Mouse (Mus musculus): ENCODE results near the gene Ddias. TPM values are rescaled to one million over a fixed set of nuclear protein-coding genes. Genes with fewer than 3 reads are reported as not detected.

The Ddias gene
- polyA plus RNA-seq, 1 experiment from 2014 or later: 9.5 TPM

DNA sequence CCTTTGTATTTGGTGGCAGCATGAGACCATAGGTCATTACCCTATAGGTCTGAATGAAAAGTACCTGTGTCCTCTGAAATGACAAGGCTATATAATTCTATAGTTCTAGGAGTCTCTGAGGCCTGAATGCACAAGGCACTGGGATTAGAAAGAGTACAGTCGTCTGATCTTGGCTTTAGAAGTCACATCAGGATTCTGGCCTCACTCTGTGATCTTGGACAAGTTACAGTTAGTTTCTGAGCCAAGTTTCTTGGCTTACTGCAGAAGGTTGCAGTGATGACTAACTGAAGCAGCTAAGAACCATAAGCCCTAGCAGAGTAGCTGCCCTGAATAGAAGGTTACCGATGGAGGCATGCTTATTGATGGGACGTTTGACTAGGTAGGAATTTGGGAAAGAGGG, 2.0 kb upstream of the Ddias start:
- 45% methylated on average over 3 of the region's 3 CpGs for WGBS
- DNase-seq (ENCODE audit: low spot score) (no peak), ATAC-seq (no peak)
- H3K9me3 ChIP-seq (replicated peaks; ENCODE audit: control insufficient read depth, low read length): no peaks in the 10 kb centered on the region
- no peaks in the 10 kb centered on the region for H3K36me3 ChIP-seq (ENCODE audit: control insufficient read depth, insufficient read depth, low read length)
- 0 out of 2 replicates have a peak overlapping the region, but pooled peaks have one; percentile 55 for H3K4me3 ChIP-seq (ENCODE audit: low read depth, low read length)
- no peak overlapping the region for H3K27ac ChIP-seq (ENCODE audit: low read depth, low read length)
- H3K27me3 ChIP-seq (replicated peaks; ENCODE audit: control insufficient read depth, insufficient read depth, low read length): no peaks in the 10 kb centered on the region
- H3K4me2 ChIP-seq (ENCODE audit: low read length): peak overlapping the region; percentile 55
- H3K9ac ChIP-seq (ENCODE audit: low read length): no peak overlapping the region
- peaks cover 11% of the 10 kb centered on the region; the same call in 1 of the 2 replicates for H3K4me1 ChIP-seq (ENCODE audit: control insufficient read depth, insufficient read depth, low read length)

DNA sequence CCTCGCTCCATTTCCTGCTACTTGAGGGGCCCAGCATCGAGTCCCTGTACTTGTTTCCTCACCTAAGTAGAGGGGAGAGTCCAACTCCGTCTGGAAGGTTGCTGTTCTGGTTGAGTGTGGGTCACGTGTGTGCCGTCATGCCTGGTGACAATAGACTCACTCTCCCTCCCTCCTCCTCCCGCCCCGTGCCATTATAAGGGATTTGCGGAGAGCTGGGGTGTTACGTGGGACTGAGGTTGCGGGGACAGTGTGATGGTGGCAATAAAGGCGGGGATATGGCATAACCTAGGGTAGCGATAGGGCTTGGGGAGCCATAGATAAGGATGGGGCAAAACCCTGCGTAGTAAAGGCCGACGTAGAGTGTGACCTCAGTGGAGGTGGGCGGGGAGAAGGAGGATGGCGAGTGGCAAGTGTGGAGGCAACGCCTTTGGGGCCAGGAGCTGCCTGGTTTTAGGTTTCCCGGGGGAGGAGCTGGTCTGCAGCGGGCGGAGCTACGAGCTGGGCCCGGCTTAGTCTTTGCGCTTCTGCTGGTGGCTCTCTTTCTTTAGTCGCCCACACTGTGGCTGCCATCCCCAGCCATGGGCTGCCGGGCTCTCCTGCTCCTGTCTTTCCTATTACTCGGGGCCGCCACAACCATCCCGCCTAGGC, 838 bp upstream of the Ddias start:
- H3K27ac ChIP-seq (ENCODE audit: low read depth, low read length): peak overlapping the region; percentile 97
- under 1% methylated on average over 29 of the region's 29 CpGs for WGBS

DNA sequence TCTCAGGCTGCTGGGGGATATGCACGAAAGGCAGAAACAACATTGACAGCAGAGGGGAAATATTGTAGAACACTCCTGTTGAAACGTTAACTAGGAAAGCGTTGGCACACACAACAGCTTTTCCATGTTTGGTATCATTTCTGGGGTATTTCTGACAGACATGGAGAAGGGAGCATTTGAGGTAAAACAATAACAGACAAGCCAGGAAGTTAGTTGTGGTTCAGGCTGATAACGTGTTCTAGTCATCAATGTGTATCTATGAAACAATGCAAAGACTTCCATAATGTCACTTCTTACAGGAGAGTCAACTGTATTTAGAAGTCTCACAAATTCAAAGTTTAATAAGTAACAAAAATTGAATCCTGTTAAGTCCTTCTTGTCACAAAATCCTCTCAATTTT, 2.5 kb downstream of the Ddias start:
- WGBS: 91% methylated on average over 4 of the region's 4 CpGs
- Histone ChIP-seq H3K9me3 (replicated peaks; ENCODE audit: control insufficient read depth, low read length) (no peaks in the 10 kb centered on the region), H3K4me3 (ENCODE audit: low read depth, low read length) (no peak overlapping the region), H3K27ac (ENCODE audit: low read depth, low read length) (no peak overlapping the region), H3K36me3 (ENCODE audit: control insufficient read depth, insufficient read depth, low read length) (no peaks in the 10 kb centered on the region), H3K27me3 (replicated peaks; ENCODE audit: control insufficient read depth, insufficient read depth, low read length) (no peaks in the 10 kb centered on the region), H3K4me1 (ENCODE audit: control insufficient read depth, insufficient read depth, low read length) (peaks cover 11% of the 10 kb centered on the region; the same call in 1 of the 2 replicates), H3K4me2 (ENCODE audit: low read length) (no peak overlapping the region), H3K9ac (ENCODE audit: low read length) (no peak overlapping the region)
- no peak for ATAC-seq
- no peak for DNase-seq (ENCODE audit: low spot score)

More for the DNA sequence above, 838 bp upstream of the Ddias start:
- Histone ChIP-seq H3K36me3 (ENCODE audit: control insufficient read depth, insufficient read depth, low read length) (no peaks in the 10 kb centered on the region), H3K4me1 (ENCODE audit: control insufficient read depth, insufficient read depth, low read length) (peaks cover 11% of the 10 kb centered on the region; the same call in 1 of the 2 replicates), H3K4me2 (ENCODE audit: low read length) (peak overlapping the region; percentile 55), H3K9ac (ENCODE audit: low read length) (peak overlapping the region; percentile 78), H3K9me3 (replicated peaks; ENCODE audit: control insufficient read depth, low read length) (no peaks in the 10 kb centered on the region), H3K27me3 (replicated peaks; ENCODE audit: control insufficient read depth, insufficient read depth, low read length) (no peaks in the 10 kb centered on the region), H3K4me3 (ENCODE audit: low read depth, low read length) (peak overlapping the region; percentile 55)
- DNase-seq (ENCODE audit: low spot score) (peak; percentile 93), ATAC-seq (peak; percentile 89)

DNA sequence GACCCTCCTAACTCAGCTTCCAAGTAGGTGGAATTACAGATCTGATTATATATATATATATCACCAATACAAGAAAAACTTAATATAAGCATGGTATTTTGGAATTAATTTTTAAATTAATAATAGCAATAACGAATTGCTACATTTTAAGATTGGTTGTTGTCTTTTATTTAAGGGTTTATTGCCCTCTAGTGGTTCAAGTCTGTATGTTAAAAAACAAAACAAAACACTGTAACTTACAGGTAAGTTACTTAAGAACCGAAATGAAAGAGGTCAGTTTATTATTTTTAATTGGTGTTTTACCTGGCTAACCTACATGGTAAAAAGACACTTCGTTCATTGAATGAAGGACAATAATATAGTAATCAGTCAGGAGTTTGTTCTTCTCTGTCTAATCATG, 3.9 kb downstream of the Ddias start:
- WGBS: 72% methylated on average over 3 of the region's 3 CpGs
- DNase-seq (ENCODE audit: low spot score) (peak; percentile 65), ATAC-seq (no peak)
- no peaks in the 10 kb centered on the region for H3K9me3 ChIP-seq (replicated peaks; ENCODE audit: control insufficient read depth, low read length)
- no peak overlapping the region for H3K9ac ChIP-seq (ENCODE audit: low read length)
- H3K27me3 ChIP-seq (replicated peaks; ENCODE audit: control insufficient read depth, insufficient read depth, low read length): no peaks in the 10 kb centered on the region
- H3K36me3 ChIP-seq (ENCODE audit: control insufficient read depth, insufficient read depth, low read length): no peaks in the 10 kb centered on the region
- H3K4me1 ChIP-seq (ENCODE audit: control insufficient read depth, insufficient read depth, low read length): 0 out of 2 replicates have a peak, but pooled peaks cover 2% of the 10 kb centered on the region
- no peak overlapping the region for H3K4me3 ChIP-seq (ENCODE audit: low read depth, low read length)
- H3K27ac ChIP-seq (ENCODE audit: low read depth, low read length): no peak overlapping the region
- no peak overlapping the region for H3K4me2 ChIP-seq (ENCODE audit: low read length)

DNA sequence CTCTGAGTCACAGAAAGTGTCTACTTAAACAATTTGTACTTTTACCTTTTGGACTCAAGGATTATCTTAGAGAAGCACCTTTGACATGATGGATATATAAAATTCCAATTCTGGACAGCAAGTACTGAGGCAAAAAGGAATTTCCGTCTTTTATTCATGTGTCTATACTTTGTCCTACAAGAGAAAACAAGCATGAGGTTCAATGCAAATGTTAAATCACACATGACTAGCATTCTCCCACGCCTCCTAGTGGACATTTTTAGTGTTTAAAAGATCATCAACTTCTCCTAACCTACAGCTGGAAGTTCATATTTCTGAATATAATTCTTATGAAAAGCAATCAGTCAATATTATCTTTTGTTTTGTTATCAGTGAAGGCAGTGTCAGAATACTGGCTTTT, 7.5 kb downstream of the Ddias start:
- DNase-seq (ENCODE audit: low spot score): peak; percentile 82
- 25% methylated on average over 2 of the region's 2 CpGs for WGBS
- H3K36me3 ChIP-seq (ENCODE audit: control insufficient read depth, insufficient read depth, low read length): peaks cover 4% of the 10 kb centered on the region

DNA sequence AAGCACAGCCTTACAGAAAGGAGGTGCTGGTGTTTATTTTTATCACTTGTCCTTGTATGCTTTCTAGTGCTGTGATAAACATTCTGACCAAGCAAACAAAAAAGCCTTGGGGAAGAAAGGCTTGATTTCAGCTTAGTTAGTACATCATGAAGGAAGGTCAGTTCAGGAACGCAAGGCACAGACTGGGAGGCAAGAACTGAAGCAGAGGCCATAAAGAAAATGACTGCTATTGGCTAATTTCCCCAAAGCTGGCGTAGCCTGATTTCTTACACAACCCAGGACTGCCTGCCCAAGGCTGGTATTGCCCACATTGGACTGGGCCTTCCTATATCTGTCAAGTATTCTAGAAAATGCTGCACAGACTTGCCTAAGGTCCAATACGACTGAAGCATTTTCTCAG, 25.8 kb downstream of the Ddias start:
- 89% methylated on average over 3 of the region's 3 CpGs for WGBS
- no peak overlapping the region for H3K4me3 ChIP-seq (ENCODE audit: low read depth, low read length)

More for the DNA sequence above, 7.5 kb downstream of the Ddias start:
- Histone ChIP-seq H3K27me3 (replicated peaks; ENCODE audit: control insufficient read depth, insufficient read depth, low read length) (no peaks in the 10 kb centered on the region), H3K27ac (ENCODE audit: low read depth, low read length) (no peak overlapping the region), H3K9ac (ENCODE audit: low read length) (no peak overlapping the region), H3K9me3 (replicated peaks; ENCODE audit: control insufficient read depth, low read length) (no peaks in the 10 kb centered on the region), H3K4me1 (ENCODE audit: control insufficient read depth, insufficient read depth, low read length) (no peaks in the 10 kb centered on the region), H3K4me2 (ENCODE audit: low read length) (no peak overlapping the region), H3K4me3 (ENCODE audit: low read depth, low read length) (no peak overlapping the region)
- no peak for ATAC-seq

DNA sequence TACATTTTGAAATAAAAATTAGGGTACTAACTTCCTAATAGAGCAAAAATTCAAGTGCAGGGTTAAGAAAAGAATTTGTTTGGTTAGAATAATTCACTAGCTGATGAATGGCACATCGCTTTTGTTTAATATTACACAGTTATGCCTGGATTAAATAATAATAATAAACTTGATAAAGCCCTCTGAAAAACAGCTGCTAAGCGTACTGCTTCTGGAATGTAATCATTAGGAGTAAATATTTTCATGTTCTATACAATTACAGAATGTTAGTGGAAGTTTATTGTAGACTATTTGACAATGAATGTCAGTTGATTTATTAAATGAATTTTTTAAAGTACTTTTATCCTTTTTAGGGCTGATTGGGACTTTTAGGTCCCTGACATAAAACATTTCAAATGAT, 31.8 kb downstream of the Ddias start:
- Histone ChIP-seq H3K27ac (ENCODE audit: low read depth, low read length) (no peak overlapping the region), H3K36me3 (ENCODE audit: control insufficient read depth, insufficient read depth, low read length) (no peaks in the 10 kb centered on the region), H3K27me3 (replicated peaks; ENCODE audit: control insufficient read depth, insufficient read depth, low read length) (no peaks in the 10 kb centered on the region), H3K9me3 (replicated peaks; ENCODE audit: control insufficient read depth, low read length) (no peaks in the 10 kb centered on the region), H3K9ac (ENCODE audit: low read length) (no peak overlapping the region), H3K4me3 (ENCODE audit: low read depth, low read length) (no peak overlapping the region), H3K4me1 (ENCODE audit: control insufficient read depth, insufficient read depth, low read length) (no peaks in the 10 kb centered on the region), H3K4me2 (ENCODE audit: low read length) (no peak overlapping the region)
- no peak for DNase-seq (ENCODE audit: low spot score)
- no peak for ATAC-seq
- 86% methylated on average over 2 of the region's 2 CpGs for WGBS

More for the DNA sequence above, 25.8 kb downstream of the Ddias start:
- ATAC-seq (no peak), DNase-seq (ENCODE audit: low spot score) (no peak)
- no peaks in the 10 kb centered on the region for H3K4me1 ChIP-seq (ENCODE audit: control insufficient read depth, insufficient read depth, low read length)
- no peaks in the 10 kb centered on the region for H3K27me3 ChIP-seq (replicated peaks; ENCODE audit: control insufficient read depth, insufficient read depth, low read length)
- no peak overlapping the region for H3K27ac ChIP-seq (ENCODE audit: low read depth, low read length)
- H3K9me3 ChIP-seq (replicated peaks; ENCODE audit: control insufficient read depth, low read length): no peaks in the 10 kb centered on the region
- no peak overlapping the region for H3K4me2 ChIP-seq (ENCODE audit: low read length)
- H3K9ac ChIP-seq (ENCODE audit: low read length): no peak overlapping the region
- no peaks in the 10 kb centered on the region for H3K36me3 ChIP-seq (ENCODE audit: control insufficient read depth, insufficient read depth, low read length)

DNA sequence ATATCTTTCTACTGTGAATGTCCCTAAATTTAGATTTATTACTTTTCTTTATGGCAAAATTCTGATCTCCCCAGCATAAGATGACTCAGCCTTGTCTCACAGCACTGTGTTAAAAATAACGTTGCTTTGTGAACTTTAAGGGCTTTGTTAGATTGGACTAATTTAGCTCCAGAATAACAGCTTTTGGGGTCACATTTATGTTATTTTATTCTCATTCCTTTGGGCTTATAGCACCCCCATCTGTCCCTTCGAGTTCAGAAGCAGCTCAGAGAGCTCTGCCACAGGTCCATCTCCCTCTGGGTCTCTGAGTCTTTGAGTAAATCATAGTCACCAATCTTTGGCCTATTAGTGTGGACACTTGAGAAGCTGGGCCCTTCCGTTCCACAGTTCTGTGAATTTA, 36.1 kb downstream of the Ddias start:
- H3K4me3 ChIP-seq (ENCODE audit: low read depth, low read length): no peak overlapping the region
- no peak overlapping the region for H3K4me2 ChIP-seq (ENCODE audit: low read length)
- ATAC-seq: no peak
- H3K9me3 ChIP-seq (replicated peaks; ENCODE audit: control insufficient read depth, low read length): no peaks in the 10 kb centered on the region
- DNase-seq (ENCODE audit: low spot score): no peak
- H3K4me1 ChIP-seq (ENCODE audit: control insufficient read depth, insufficient read depth, low read length): no peaks in the 10 kb centered on the region
- no peak overlapping the region for H3K27ac ChIP-seq (ENCODE audit: low read depth, low read length)
- H3K36me3 ChIP-seq (ENCODE audit: control insufficient read depth, insufficient read depth, low read length): peaks cover 7% of the 10 kb centered on the region; the same call in 1 of the 2 replicates
- no peaks in the 10 kb centered on the region for H3K27me3 ChIP-seq (replicated peaks; ENCODE audit: control insufficient read depth, insufficient read depth, low read length)
- H3K9ac ChIP-seq (ENCODE audit: low read length): no peak overlapping the region
- 74% methylated on average over 3 of the region's 3 CpGs for WGBS

DNA sequence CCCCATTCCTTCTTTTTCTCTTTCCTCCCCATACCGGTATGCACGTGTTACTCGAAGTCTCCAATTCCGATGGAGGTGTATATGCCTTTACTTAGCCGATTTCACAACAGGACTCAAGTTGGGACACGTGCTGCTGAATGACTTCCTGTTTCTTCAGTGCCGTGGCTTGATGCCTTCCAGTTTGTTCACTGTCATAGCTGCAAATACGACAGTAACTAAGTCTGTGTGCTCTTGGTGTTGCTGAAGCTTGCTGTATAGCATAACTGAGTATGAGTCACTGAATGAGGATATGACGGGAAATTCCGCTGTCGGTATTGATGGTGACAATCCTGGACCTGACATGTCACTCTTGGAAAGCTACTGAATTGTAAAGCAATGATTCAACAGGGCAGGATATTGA, 36.8 kb downstream of the Ddias start:
- no peak for DNase-seq (ENCODE audit: low spot score)
- Histone ChIP-seq H3K4me3 (ENCODE audit: low read depth, low read length) (no peak overlapping the region), H3K27ac (ENCODE audit: low read depth, low read length) (no peak overlapping the region), H3K4me1 (ENCODE audit: control insufficient read depth, insufficient read depth, low read length) (no peaks in the 10 kb centered on the region), H3K4me2 (ENCODE audit: low read length) (no peak overlapping the region), H3K9ac (ENCODE audit: low read length) (no peak overlapping the region), H3K9me3 (replicated peaks; ENCODE audit: control insufficient read depth, low read length) (no peaks in the 10 kb centered on the region), H3K36me3 (ENCODE audit: control insufficient read depth, insufficient read depth, low read length) (peaks cover 7% of the 10 kb centered on the region; the same call in 1 of the 2 replicates), H3K27me3 (replicated peaks; ENCODE audit: control insufficient read depth, insufficient read depth, low read length) (no peaks in the 10 kb centered on the region)
- WGBS: 91% methylated on average over 11 of the region's 11 CpGs
- ATAC-seq: no peak
